Mouse (Mus musculus): ENCODE measurements at regions not wholly inside any gene's neighbourhood (a gene's known extent, or its start where the extent isn't known, plus 50 kb on each side); places are given as distances from the start of the nearest gene placed in this dataset.

- no peaks in the 10 kb centered on the region for H3K27me3 ChIP-seq (ENCODE audit: control insufficient read depth, insufficient read depth, low read length)
- ATAC-seq (ENCODE audit: low FRiP score, low TSS enrichment), result no peak
These were observed 635.4 kb downstream of the Ntrk3 start for GRCm38 (mm10) chr7:78102396-78102795.

GRCm38 (mm10) chr7:78086566-78087008 is 651.2 kb downstream of the Ntrk3 start:
- TF ChIP-seq CTCF (IDR thresholded peaks at IDR 0.05; ENCODE audit: low read depth) (no peak), EP300 (optimal IDR thresholded peaks at IDR 0.05) (no peak)
- WGBS, result 29% methylated on average over 4 of the region's 4 CpGs
- H3K4me2 ChIP-seq (replicated peaks; ENCODE audit: low read depth), result no peak overlapping the region; the same call in 1 of the 2 replicates
- H3K4me1 ChIP-seq (replicated peaks; ENCODE audit: control insufficient read depth, insufficient read depth), result no peaks in the 10 kb centered on the region; the same call in 1 of the 2 replicates
- H3K27me3 ChIP-seq (ENCODE audit: control insufficient read depth, insufficient read depth, low read length), result no peaks in the 10 kb centered on the region
- H3K36me3 ChIP-seq (ENCODE audit: control insufficient read depth, insufficient read depth, low read length), result no peaks in the 10 kb centered on the region
- no peak overlapping the region for H3K27ac ChIP-seq (replicated peaks)
- H3K4me3 ChIP-seq (ENCODE audit: low read depth, low read length), result no peak overlapping the region
- no peaks in the 10 kb centered on the region for H3K9me3 ChIP-seq (ENCODE audit: control insufficient read depth, low read length)
- ATAC-seq (ENCODE audit: low FRiP score, low TSS enrichment) (no peak), DNase-seq (ENCODE audit: low spot score) (no peak)
- no peak overlapping the region for H3K9ac ChIP-seq (ENCODE audit: low read length)

More at GRCm38 (mm10) chr7:78102396-78102795, 635.4 kb downstream of the Ntrk3 start:
- H3K4me2 ChIP-seq (replicated peaks; ENCODE audit: low read depth), result no peak overlapping the region
- 71% methylated on average over 3 of the region's 3 CpGs for WGBS
- H3K4me3 ChIP-seq (ENCODE audit: low read depth, low read length), result no peak overlapping the region
- DNase-seq (ENCODE audit: low spot score), result no peak
- H3K27ac ChIP-seq (replicated peaks), result no peak overlapping the region
- no peaks in the 10 kb centered on the region for H3K36me3 ChIP-seq (ENCODE audit: control insufficient read depth, insufficient read depth, low read length)
- TF ChIP-seq EP300 (optimal IDR thresholded peaks at IDR 0.05), result no peak
- no peak for TF ChIP-seq CTCF (IDR thresholded peaks at IDR 0.05; ENCODE audit: low read depth)
- H3K4me1 ChIP-seq (replicated peaks; ENCODE audit: control insufficient read depth, insufficient read depth), result no peaks in the 10 kb centered on the region
- no peaks in the 10 kb centered on the region for H3K9me3 ChIP-seq (ENCODE audit: control insufficient read depth, low read length)
- no peak overlapping the region for H3K9ac ChIP-seq (ENCODE audit: low read length)

- no peak overlapping the region for H3K4me3 ChIP-seq (ENCODE audit: low read depth, low read length)
- H3K4me1 ChIP-seq (replicated peaks; ENCODE audit: control insufficient read depth, insufficient read depth), result no peaks in the 10 kb centered on the region; the same call in 1 of the 2 replicates
- H3K27me3 ChIP-seq (ENCODE audit: control insufficient read depth, insufficient read depth, low read length), result no peaks in the 10 kb centered on the region
- no peak for ATAC-seq (ENCODE audit: low FRiP score, low TSS enrichment)
- no peak overlapping the region for H3K9ac ChIP-seq (ENCODE audit: low read length)
- H3K36me3 ChIP-seq (ENCODE audit: control insufficient read depth, insufficient read depth, low read length), result no peaks in the 10 kb centered on the region
- no peak for DNase-seq (ENCODE audit: low spot score)
- TF ChIP-seq EP300 (optimal IDR thresholded peaks at IDR 0.05), result no peak
- peak; percentile 3; the same call in 1 of the 2 replicates for TF ChIP-seq CTCF (IDR thresholded peaks at IDR 0.05; ENCODE audit: low read depth)
- H3K27ac ChIP-seq (replicated peaks), result no peak overlapping the region
- 20% methylated on average over 11 of the region's 11 CpGs for WGBS
- H3K4me2 ChIP-seq (replicated peaks; ENCODE audit: low read depth), result no peak overlapping the region; the same call in 1 of the 2 replicates
- H3K9me3 ChIP-seq (ENCODE audit: control insufficient read depth, low read length), result no peaks in the 10 kb centered on the region
These were observed 651.8 kb downstream of the Ntrk3 start for GRCm38 (mm10) chr7:78085783-78086565.

GRCm38 (mm10) chr7:78079708-78080107 is 658.1 kb downstream of the Ntrk3 start:
- WGBS, result 30% methylated on average over 1 of the region's 1 CpGs
- TF ChIP-seq EP300 (optimal IDR thresholded peaks at IDR 0.05), result no peak
- TF ChIP-seq CTCF (IDR thresholded peaks at IDR 0.05; ENCODE audit: low read depth), result no peak
- no peaks in the 10 kb centered on the region for H3K27me3 ChIP-seq (ENCODE audit: control insufficient read depth, insufficient read depth, low read length)
- ATAC-seq (ENCODE audit: low FRiP score, low TSS enrichment), result no peak
- no peak overlapping the region for H3K4me2 ChIP-seq (replicated peaks; ENCODE audit: low read depth)
- DNase-seq (ENCODE audit: low spot score), result no peak
- H3K27ac ChIP-seq (replicated peaks), result no peak overlapping the region
- no peaks in the 10 kb centered on the region for H3K9me3 ChIP-seq (ENCODE audit: control insufficient read depth, low read length)
- H3K4me3 ChIP-seq (ENCODE audit: low read depth, low read length), result no peak overlapping the region
- no peaks in the 10 kb centered on the region for H3K4me1 ChIP-seq (replicated peaks; ENCODE audit: control insufficient read depth, insufficient read depth)
- no peak overlapping the region for H3K9ac ChIP-seq (ENCODE audit: low read length)
- H3K36me3 ChIP-seq (ENCODE audit: control insufficient read depth, insufficient read depth, low read length), result no peaks in the 10 kb centered on the region

- no peaks in the 10 kb centered on the region for H3K27me3 ChIP-seq (ENCODE audit: control insufficient read depth, insufficient read depth, low read length)
- no peak overlapping the region for H3K27ac ChIP-seq (replicated peaks)
- no peak overlapping the region for H3K4me2 ChIP-seq (replicated peaks; ENCODE audit: low read depth)
- no peak for ATAC-seq (ENCODE audit: low FRiP score, low TSS enrichment)
- no peak for DNase-seq (ENCODE audit: low spot score)
- no peaks in the 10 kb centered on the region for H3K9me3 ChIP-seq (ENCODE audit: control insufficient read depth, low read length)
- no peak overlapping the region for H3K4me3 ChIP-seq (ENCODE audit: low read depth, low read length)
- WGBS, result 80% methylated on average over 7 of the region's 7 CpGs
- no peak for TF ChIP-seq EP300 (optimal IDR thresholded peaks at IDR 0.05)
- no peak for TF ChIP-seq CTCF (IDR thresholded peaks at IDR 0.05; ENCODE audit: low read depth)
- H3K4me1 ChIP-seq (replicated peaks; ENCODE audit: control insufficient read depth, insufficient read depth), result no peaks in the 10 kb centered on the region
- no peaks in the 10 kb centered on the region for H3K36me3 ChIP-seq (ENCODE audit: control insufficient read depth, insufficient read depth, low read length)
- no peak overlapping the region for H3K9ac ChIP-seq (ENCODE audit: low read length)
These were observed 666.7 kb downstream of the Ntrk3 start for GRCm38 (mm10) chr7:78071131-78071530.

- 58% methylated on average over 1 of the region's 1 CpGs for WGBS
- Histone ChIP-seq H3K4me1 (replicated peaks; ENCODE audit: control insufficient read depth, insufficient read depth) (no peaks in the 10 kb centered on the region), H3K9ac (ENCODE audit: low read length) (no peak overlapping the region), H3K27me3 (ENCODE audit: control insufficient read depth, insufficient read depth, low read length) (no peaks in the 10 kb centered on the region), H3K27ac (replicated peaks) (no peak overlapping the region), H3K4me3 (ENCODE audit: low read depth, low read length) (no peak overlapping the region), H3K36me3 (ENCODE audit: control insufficient read depth, insufficient read depth, low read length) (no peaks in the 10 kb centered on the region), H3K4me2 (replicated peaks; ENCODE audit: low read depth) (no peak overlapping the region), H3K9me3 (ENCODE audit: control insufficient read depth, low read length) (no peaks in the 10 kb centered on the region)
- TF ChIP-seq EP300 (optimal IDR thresholded peaks at IDR 0.05) (no peak), CTCF (IDR thresholded peaks at IDR 0.05; ENCODE audit: low read depth) (no peak)
- ATAC-seq (ENCODE audit: low FRiP score, low TSS enrichment) (no peak), DNase-seq (ENCODE audit: low spot score) (no peak)
These were observed 676.2 kb downstream of the Ntrk3 start for GRCm38 (mm10) chr7:78061631-78062030.

Measured in stomach, postnatal 0 days (tissue).